Mouse (Mus musculus): ENCODE data around the gene Tmem41b.

Tmem41b gene

DNA sequence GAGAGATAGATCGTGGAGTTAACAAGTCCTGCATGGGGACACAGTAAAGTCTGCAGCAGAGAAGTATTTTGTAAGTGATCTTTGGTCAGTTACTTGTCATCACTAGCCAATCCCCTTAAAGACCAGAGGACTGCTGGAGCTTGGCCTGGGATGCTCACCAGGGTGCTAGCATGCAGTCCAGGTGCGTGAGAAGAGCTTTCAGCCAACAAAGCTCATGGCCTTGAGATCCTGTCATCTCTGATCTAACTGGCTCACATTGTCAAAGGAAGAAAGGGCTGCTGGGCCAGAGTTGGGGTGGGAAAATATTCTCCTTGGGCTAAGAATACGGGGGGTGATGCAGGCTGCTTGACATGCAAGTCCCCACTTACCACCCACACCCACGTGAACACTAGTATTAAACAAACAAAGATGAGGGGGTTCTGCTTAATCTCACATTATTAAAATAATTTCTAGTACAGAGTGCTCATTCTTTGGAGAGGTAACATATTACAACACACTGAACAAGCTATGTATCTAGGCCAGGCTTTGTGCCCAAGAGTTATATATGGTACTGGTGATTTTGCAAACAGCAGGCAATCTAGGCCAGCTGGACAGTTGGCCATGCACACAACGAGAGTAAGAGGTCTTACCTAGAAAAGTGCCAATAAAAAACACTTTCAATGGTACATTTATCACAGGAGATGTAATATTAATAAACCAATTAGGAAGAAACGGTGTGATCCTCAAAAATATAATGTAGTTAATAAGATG lies 10.6 kb downstream of the Tmem41b start:
- no peak for DNase-seq (ENCODE audit: low spot score)

GRCm38 (mm10) chr7:109969542-109969941 lies 17.2 kb downstream of the Tmem41b start:
- DNase-seq (ENCODE audit: low spot score) = no peak

DNA sequence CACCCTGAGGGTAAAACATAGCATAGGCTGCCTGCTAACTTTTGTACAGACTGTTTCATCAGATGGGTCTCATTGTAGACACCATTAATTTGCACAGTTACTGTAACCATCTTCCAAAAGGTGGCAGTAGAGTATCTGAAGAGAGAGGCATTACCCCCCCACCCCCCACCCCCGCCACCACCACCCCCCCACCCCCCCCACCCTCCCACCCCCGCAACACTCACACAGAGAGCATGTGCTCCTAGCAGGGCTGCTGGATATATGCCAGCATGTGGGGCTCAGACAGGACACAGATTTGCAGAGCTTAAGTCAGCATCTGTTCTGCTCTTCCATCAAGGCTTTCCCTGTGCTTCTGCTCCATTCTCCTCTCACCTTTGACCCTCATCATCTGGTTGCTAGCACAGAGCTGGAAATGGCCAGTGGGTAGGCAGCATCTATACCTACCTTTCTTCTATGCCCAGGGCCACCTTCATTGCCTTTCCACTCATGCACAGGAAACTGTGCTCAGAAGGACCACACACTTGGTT lies 17.7 kb downstream of the Tmem41b start:
- DNase-seq (ENCODE audit: low spot score) = no peak

GRCm38 (mm10) chr7:109967805-109968579 lies 18.7 kb downstream of the Tmem41b start:
- DNase-seq (ENCODE audit: low spot score) = no peak

- DNase-seq (ENCODE audit: low spot score) = no peak
Observed at GRCm38 (mm10) chr7:109965658-109966057, 21.1 kb downstream of the Tmem41b start.

DNA sequence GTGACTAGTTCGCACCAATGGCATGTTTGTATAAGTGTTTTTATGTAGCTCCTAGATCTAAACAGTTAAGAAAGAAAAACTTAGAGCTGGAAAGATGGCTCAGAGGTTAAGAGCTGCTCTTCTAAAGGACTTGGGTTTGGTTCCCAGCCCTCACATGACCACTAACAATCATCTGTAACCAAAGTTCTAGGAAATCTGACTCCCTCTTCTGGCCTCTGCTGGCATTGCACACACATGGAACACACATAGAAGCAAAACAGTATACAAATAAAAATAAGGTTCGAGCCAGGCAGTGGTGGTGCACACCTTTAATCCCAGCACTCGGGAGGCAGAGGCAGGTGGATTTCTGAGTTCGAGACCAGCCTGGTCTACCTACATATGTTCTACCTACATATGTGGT lies 23.0 kb downstream of the Tmem41b start:
- no peak for DNase-seq (ENCODE audit: low spot score)

DNA sequence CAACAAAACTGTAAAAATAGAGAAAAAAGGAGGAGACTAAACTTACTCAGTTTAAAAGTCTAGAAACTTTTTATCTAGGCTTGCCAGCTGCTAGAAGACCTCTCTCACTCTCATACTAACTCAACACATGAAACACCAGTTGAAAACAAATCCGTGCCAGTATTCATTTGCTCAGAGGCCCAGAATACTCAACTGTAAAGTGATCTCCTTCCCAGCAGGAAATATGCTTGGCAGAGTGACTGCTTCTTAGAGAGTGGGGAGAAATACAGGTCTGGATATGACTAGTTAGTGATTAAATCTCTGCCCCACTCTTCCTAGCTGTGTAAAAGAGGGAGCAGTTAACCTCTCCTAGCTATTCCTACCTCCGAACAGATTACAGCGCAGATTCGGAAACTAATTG lies 24.1 kb downstream of the Tmem41b start:
- no peak for DNase-seq (ENCODE audit: low spot score)

DNA sequence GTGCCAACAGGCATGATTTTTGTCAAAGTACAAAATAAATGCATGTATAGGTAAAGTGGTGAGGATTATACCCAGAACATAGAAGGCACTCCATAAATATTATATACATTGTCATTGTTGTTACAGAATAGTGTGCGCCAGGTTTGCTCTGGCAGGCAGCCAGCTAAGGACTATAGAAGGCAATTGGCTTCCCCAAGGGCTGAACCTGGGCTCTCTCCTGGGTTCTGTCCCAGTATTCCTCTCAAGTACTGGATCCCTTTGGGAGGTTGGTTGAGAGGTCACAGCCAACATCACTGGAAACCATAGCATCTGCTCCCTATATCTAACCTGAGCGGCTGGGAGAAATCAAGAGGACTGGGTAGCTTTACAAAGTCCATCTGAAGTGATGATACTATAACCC lies 25.2 kb downstream of the Tmem41b start:
- no peak for DNase-seq (ENCODE audit: low spot score)

DNA sequence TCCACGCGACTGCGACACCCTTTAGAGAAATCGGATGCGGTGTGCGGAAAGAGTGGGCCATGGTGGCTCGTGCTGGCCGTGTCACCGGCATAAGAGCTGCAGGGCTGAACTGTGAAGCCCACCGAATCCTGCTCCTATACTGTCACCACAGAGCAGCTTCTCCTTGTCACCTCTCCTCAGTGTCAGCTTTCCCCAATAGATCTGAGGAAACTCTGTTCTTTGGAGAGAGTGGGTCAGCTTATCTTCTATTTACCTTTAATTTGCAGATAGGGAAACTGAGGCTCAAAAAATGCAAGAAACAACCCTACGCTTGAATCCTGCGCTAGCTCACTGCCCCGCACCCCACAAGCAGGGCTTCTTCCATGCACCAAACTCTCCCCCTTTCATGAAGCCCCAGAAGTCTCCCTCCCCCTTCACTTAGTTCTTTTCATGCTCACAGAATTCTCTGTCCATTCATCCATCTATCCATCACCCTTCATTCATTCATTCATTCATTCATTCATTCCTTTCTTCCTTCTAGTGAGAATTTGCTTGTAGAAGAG lies 26.0 kb downstream of the Tmem41b start:
- DNase-seq (ENCODE audit: low spot score) = no peak

DNA sequence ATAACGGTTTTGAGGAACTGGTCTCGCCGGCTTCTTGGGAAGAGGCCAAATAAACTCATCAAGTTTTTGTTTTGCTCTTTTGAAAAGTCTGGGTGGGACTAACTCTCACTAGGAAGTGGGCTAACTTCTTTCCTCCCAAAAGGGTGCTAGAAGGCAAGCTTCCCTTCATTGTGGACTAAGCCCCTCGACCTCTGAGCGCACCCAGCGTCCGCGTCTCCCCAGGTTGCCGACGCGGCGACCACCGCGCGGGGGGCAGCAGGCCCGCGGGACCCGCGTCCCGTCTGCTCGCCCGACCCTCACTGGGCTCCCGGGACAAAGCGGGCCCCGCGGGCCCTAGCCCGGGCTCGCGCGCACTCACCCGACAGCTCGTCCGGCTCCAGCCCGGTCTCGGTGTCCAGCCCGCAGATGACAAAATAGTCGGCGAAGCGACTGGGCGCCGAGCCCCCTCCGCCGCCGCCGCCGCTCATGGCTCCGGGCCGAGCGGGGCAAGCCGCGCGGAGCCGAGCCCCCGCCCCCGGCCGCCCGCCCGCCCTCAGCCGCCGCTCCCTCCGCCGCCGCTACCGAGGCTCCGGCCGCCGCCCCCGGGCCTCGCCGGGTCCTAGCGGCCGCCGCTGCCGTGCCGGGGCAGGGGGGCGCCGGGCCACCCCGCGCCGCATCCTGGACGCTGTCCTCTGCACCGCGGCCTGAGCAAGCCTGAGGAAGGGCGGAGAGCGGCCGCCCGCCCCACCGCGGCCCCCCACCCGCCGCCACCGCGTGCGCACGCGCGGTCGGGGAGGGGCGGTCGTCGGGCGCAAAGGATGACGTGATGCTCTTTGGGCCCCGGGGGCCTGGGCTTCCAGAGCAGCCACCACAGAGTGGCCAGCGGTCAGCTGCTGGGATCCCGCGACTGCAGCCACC lies 26.8 kb downstream of the Tmem41b start, which contains the start of gene Dennd5a:
Dennd5a (minus strand) TSS at position 755 of the 897 bp plus-strand sequence.
- peak; percentile 56 for DNase-seq (ENCODE audit: low spot score)

GRCm38 (mm10) chr7:109958843-109959715 lies 27.6 kb downstream of the Tmem41b start:
- DNase-seq (ENCODE audit: low spot score) = no peak

DNA sequence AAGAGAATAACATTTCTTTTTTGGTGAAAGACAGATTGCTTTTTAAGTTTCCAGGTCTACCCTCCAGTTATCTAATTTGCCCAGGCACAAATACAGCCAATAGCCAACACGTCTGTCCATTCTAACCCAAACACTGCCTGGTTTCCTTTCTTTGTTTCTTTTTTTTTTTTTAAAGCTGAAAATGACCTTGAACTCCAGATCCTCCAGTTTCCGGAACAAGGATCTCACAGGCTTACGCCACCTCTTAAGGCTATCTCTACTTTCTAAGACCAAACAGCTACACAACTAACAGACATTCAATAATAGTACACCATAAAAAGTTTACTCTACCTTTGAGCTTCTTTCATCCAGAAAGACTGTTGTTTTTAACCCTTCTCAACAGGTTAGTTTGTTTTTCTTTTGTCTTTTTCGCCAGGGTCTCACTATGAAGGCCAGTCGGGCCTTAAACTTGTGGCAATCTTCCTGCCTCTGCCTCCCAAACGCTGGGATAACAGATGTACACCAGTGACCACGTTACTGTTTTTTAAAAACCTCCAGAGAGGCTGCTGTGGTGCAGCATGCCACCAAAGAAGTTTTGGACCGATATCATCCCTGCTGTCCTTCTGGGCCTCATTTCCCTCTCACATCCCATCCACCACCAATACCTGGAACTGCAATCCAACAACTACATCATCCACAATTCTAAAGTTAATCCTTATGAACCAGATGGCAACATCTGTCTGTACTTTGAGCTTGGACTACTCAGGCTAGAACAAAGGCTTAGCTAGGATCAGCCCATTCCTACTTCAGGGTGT lies 28.5 kb downstream of the Tmem41b start:
- DNase-seq (ENCODE audit: low spot score) = no peak

DNA sequence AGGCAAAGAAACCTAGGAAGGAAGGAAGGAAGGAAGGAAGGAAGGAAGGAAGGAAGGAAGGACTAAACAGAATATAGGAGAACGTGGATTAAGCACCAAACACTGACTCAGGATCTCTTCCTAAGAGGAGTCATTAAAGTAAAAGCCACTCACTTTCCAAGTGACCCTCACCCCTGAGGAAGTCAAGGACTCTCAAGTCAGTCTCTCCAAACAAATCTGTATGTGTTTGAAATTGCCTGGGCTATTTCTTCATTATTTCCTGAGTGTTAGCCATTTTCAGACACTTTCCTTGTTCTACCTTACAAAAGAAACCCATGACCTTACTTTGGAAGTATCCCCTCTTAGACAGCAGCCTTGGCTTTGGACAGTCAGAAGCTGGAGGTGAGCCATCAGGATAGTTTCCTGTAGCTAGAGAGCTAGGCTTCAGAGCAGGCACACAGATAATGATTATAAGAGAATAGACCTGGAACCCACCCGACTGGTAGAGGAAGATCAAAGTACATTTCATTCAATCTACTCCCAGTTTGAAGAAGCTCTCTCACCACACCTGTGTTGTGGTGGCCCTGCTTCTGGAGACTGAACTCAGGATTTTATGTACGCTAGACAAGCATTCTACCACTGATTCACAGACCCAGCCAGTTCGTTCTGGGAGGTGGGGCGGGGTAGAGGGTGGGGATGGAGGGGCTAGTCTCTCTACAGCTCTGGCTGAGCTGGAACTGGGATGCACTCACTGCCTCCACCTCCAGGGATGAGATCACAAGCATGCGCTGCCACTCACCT lies 31.9 kb downstream of the Tmem41b start:
- no peak for DNase-seq (ENCODE audit: low spot score)

- DNase-seq (ENCODE audit: low spot score) = no peak
Observed at GRCm38 (mm10) chr7:109951297-109951696, 35.4 kb downstream of the Tmem41b start.

DNA sequence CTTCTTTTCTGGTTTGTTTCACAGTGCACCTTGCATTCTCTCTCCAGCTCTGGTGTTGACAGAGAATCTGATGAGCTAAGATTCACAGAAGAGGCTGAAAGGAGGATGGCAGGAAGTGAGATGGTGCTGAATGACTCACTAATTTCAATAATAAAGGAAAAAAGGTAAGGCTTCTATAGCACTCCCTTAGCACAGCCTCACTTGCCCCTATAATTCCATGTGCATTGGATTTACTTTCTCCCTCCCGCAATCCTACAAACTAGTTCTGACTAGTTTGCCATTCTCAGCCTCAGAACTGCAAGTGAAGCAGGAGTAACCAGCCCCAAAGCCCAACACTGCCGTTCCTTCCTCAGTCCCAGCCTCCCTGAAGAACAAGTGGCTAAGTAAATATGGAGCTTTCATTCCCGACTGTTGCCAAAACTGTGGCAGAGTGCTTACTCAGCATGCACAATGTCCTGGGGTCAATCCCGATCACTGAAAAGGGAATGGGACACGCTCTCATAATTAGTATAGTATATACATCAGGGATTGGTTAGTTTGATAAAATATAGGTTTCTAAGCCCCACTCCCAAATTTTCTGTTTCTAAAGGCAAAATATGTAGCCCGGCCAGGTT lies 42.2 kb downstream of the Tmem41b start:
- DNase-seq (ENCODE audit: low spot score) = no peak

- no peak for DNase-seq (ENCODE audit: low spot score)
Observed at GRCm38 (mm10) chr7:109929628-109930027, 57.1 kb downstream of the Tmem41b start.

- DNase-seq (ENCODE audit: low spot score) = no peak
Observed at GRCm38 (mm10) chr7:109928365-109928764, 58.4 kb downstream of the Tmem41b start.

DNA sequence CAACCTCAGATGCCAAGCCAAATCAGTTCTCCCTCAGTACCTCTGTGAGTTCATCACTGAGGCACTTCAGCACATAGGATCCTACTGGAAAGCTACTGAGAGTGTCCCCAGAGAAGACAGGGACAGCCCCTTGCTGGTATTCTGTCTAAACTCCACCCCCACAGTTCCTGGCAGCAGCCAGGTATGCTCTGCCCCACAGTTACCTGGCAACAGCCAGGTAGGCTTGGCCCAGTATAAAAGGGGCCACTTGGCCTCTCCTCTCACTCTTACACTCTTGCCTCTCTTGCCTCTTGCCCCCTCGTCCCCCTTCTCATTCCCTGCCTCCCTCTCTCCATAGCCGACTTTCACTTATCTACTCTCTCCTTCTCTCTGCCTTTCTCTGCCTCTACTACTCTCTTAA lies 61.8 kb downstream of the Tmem41b start:
- DNase-seq (ENCODE audit: low spot score) = no peak

DNA sequence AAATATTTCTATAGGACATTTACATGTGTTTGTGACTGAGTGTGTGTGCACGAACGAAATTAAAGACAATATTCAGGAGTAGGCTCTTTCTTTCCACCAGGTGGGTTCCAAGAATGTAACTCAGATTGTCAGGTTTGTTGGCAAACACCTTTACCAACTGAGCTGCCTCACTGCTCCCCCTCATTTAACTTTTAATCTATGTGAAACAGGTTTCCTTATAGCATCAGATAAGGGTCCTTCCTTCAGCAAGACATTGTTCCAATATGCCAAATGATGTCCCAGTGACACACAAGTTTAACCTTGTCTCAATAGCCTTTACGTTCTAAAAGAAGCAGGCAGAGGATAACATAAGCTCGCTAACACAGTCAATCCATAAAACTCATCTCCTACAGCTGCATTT lies 63.8 kb downstream of the Tmem41b start:
- no peak for DNase-seq (ENCODE audit: low spot score)

All from ovary, postnatal 10 days (tissue).